Mouse (Mus musculus) CH12.LX (cell line): ENCODE data around the gene Ptbp1.

ENCODE experiments used
- CHD1 ChIP-seq: IDR thresholded peaks from 2 replicates; pipeline ENCODE4 v1.6.1; 2012; ENCODE audit warnings: low read depth, low read length, improper control_type of control experiment, inconsistent platforms
- CTCF ChIP-seq, 2 experiments: IDR thresholded peaks in 1 of 2; conservative IDR thresholded peaks in 1 of 2; 2 replicates each; pipeline ENCODE4 v1.5.1; 2011 to 2012; ENCODE audit warnings: low read depth in 2 of 2, low read length in 2 of 2, improper control_type of control experiment in 1 of 2, inconsistent platforms in 1 of 2, mild to moderate bottlenecking in 1 of 2, moderate library complexity in 1 of 2

GRCm38 (mm10) chr10:79832026-79832785, 22.0 kb upstream of the Ptbp1 start:
- no peak for TF ChIP-seq CTCF (conservative IDR thresholded peaks at IDR 0.05 in 1 of 2, IDR thresholded peaks at IDR 0.05 in 1 of 2; ENCODE audit: low read depth in 2 of 2, low read length in 2 of 2)
- no peak for TF ChIP-seq CHD1
